Mouse (Mus musculus): ENCODE results near the gene D430042O09Rik. TPM values are rescaled to one million over a fixed set of nuclear protein-coding genes. Genes with fewer than 3 reads are reported as not detected.

The D430042O09Rik gene
- polyA plus RNA-seq, 1 experiment from 2014 or later: 10.9 TPM

DNA sequence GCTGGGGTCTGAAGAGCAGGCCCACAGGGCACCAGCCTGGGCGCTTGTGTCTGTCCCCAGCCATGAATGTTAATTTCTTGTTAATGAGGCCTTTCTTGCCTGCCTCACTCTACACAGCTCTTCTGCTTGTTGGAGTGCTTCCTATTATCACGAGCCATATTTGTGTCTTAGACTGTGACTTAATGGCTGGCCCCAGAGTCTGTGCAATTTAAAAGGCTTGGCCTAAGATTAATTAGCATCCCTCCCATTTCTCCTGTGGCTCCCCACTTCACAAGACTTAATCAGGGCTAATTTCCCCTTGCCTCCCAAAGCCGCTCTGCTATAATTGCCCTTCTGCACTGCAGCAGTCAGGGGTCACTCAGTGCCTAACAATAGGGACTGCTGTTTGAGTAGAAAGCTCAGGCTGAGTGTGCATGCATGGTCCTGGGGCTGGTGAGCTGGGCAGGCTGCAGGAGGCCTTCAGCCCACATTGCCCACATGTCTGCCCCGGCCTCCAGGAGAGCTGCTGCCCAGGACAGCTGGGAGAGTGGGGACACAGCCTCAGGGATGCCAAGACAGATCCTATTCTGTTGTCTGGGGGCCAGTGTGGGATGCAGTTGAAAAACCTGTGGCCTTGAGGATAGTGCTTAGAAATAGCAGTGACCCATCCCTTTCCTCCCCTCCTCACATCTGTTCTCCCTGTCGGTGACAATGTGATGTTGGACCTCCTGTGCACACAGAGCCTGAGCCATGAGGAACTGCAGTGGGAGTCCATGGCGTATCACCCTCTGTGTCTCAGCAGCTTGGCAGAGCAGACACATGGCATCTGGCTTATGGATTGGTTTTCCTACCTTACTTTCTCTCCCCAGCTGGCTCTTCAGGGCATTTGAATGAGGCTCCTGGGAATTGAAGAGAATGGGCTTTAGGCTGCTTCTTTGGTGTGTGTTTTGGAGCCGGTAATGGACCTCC, 55.5 kb downstream of the D430042O09Rik start:
- Histone ChIP-seq H3K27me3 (no peaks in the 10 kb centered on the region), H3K4me3 (replicated peaks) (no peak overlapping the region), H3K4me1 (peaks cover 10% of the 10 kb centered on the region; the same call in 1 of the 2 replicates), H3K4me2 (replicated peaks) (no peak overlapping the region), H3K27ac (replicated peaks) (no peak overlapping the region), H3K36me3 (peaks cover 3% of the 10 kb centered on the region; the same call in 1 of the 2 replicates), H3K9ac (no peak overlapping the region), H3K9me3 (replicated peaks) (no peaks in the 10 kb centered on the region)
- WGBS: 46% methylated on average over 7 of the region's 7 CpGs
- no peak; the same call in 1 of the 2 replicates for ATAC-seq (ENCODE audit: insufficient number of reproducible peaks, low FRiP score, low TSS enrichment, low read depth)

DNA sequence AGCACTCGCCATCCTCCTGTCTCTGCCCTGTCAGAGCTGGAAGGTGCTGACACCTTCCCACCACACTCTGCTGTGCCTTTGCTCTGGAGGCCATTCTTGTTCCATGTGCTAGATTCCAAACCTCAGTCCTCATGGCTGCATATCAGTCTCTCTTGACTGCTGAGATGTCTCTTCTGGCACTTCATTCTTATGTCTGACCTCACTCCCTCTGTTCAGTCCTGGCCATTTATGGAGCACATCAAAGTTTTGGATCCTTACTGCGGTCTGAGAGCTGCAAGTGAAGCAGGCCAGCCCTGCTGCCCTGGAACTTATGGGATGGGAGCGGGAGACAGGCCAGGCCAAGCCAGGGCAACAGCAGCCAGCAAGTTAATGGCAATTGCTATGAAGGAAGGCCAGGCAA, 56.7 kb downstream of the D430042O09Rik start:
- no peaks in the 10 kb centered on the region for H3K9me3 ChIP-seq (replicated peaks)
- WGBS: 95% methylated on average over 3 of the region's 3 CpGs
- H3K4me3 ChIP-seq (replicated peaks): no peak overlapping the region
- peaks cover 3% of the 10 kb centered on the region; the same call in 1 of the 2 replicates for H3K36me3 ChIP-seq
- no peak overlapping the region for H3K27ac ChIP-seq (replicated peaks)
- no peak overlapping the region for H3K4me2 ChIP-seq (replicated peaks)
- H3K4me1 ChIP-seq: peaks cover 10% of the 10 kb centered on the region; the same call in 1 of the 2 replicates
- H3K27me3 ChIP-seq: no peaks in the 10 kb centered on the region
- H3K9ac ChIP-seq: no peak overlapping the region
- ATAC-seq (ENCODE audit: insufficient number of reproducible peaks, low FRiP score, low TSS enrichment, low read depth): no peak

DNA sequence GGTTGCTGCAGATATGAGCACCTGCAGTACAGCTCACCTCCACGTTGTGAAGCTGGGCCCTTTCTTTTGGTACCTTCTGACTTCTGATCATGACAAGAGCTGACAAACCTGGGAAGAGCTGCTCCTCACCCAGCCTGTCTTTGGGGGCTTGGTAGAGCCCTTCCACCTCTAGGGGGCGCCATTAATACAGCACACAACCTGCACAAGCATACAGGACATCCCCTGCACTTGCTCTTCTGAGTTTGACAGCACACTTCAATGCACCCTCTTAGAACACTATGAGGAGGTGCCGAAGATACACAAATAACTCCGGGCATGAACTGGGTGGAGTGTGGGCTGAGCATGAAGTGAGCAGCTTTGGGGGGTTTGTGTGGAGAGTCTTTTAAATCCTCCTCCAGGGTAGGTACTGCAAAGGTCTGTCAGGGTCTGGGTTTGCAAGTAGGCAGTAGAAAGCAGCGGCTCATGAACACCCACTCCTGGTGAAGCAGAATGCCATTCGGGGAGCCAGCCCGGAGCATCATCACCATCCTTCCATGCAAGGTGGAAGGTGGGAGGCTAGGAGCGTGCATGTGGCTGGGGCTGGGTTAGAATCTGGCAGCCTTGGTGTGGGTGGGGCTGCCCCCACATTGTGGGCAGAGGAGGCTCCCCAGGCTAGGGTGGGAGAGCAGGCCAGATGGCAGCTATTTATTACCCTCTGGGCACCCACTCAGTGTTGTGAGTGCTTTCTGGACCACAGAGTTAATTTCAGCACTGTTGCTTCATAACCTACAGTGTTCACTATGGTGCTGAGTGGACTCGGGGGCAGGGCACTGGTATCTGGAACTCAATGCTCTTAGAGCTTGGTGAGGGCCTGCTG, 59.5 kb downstream of the D430042O09Rik start:
- Histone ChIP-seq H3K9me3 (replicated peaks) (no peaks in the 10 kb centered on the region), H3K27ac (replicated peaks) (no peak overlapping the region), H3K4me1 (peaks cover 10% of the 10 kb centered on the region; the same call in 1 of the 2 replicates), H3K27me3 (no peaks in the 10 kb centered on the region), H3K4me2 (replicated peaks) (no peak overlapping the region), H3K36me3 (0 out of 2 replicates have a peak, but pooled peaks cover 12% of the 10 kb centered on the region), H3K4me3 (replicated peaks) (no peak overlapping the region), H3K9ac (no peak overlapping the region)
- 58% methylated on average over 9 of the region's 9 CpGs for WGBS
- 0 out of 2 replicates have a peak, but pooled peaks have one; percentile 59 for ATAC-seq (ENCODE audit: insufficient number of reproducible peaks, low FRiP score, low TSS enrichment, low read depth)

DNA sequence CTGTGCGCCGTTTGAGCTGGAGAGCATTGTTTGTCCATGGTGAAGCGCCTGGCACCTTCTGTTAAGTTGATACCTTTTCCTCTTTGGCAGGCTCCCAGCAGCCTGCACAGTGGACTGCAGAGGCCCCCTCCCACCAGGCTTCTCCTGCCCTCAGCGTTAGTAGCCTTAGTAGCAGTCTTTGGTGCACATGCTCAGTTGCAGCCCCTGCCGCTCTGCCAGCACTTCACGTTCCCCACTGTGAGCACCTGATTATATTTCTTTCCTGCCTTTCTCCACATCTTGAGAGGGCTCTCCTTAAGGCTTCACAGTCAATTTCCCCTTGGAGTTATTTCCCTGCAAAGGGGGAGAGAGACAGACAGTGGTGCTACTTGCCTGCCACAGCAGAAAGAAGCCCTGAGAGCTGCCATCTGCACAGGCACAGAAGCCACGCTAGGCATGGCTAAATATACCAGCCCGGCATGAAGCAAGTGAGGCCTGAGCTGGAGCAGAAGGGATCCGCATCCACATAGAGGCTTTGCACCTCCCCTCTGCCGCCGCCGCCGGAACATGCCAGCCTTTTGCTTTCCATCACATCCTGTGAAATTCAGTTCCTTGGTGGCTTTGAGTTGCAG, 65.4 kb downstream of the D430042O09Rik start:
- H3K4me2 ChIP-seq (replicated peaks): no peak overlapping the region
- ATAC-seq (ENCODE audit: insufficient number of reproducible peaks, low FRiP score, low TSS enrichment, low read depth): no peak
- H3K4me3 ChIP-seq (replicated peaks): no peak overlapping the region
- no peak overlapping the region for H3K9ac ChIP-seq
- no peak overlapping the region for H3K27ac ChIP-seq (replicated peaks)
- no peaks in the 10 kb centered on the region for H3K9me3 ChIP-seq (replicated peaks)
- peaks cover 23% of the 10 kb centered on the region for H3K36me3 ChIP-seq
- H3K4me1 ChIP-seq: no peaks in the 10 kb centered on the region
- 81% methylated on average over 13 of the region's 13 CpGs for WGBS
- H3K27me3 ChIP-seq: no peaks in the 10 kb centered on the region

DNA sequence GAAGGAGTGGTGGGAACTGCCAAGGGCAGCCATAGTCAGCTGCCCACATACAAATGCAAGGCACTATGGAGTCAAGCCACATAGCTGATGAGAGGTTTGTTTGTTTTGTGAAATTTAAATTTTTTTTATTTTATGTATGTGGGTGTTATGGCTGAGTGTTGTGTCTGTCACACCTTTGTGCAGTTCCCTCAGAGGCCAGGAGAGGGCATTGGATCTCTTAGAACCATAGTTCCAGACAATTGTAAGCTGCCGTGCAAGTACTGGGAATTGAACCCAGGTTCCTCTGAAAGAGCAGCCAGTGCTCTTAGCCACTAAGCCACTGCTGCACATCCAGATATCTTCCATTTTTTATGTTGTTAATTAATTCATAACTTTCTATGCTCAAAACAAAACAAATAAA, 75.5 kb downstream of the D430042O09Rik start:
- Histone ChIP-seq H3K27ac (replicated peaks) (no peak overlapping the region), H3K4me1 (peaks cover 8% of the 10 kb centered on the region), H3K36me3 (no peaks in the 10 kb centered on the region), H3K4me3 (replicated peaks) (no peak overlapping the region), H3K4me2 (replicated peaks) (no peak overlapping the region), H3K9ac (no peak overlapping the region), H3K9me3 (replicated peaks) (no peaks in the 10 kb centered on the region), H3K27me3 (no peaks in the 10 kb centered on the region)
- WGBS: 75% methylated on average over 1 of the region's 1 CpGs
- no peak for ATAC-seq (ENCODE audit: insufficient number of reproducible peaks, low FRiP score, low TSS enrichment, low read depth)

DNA sequence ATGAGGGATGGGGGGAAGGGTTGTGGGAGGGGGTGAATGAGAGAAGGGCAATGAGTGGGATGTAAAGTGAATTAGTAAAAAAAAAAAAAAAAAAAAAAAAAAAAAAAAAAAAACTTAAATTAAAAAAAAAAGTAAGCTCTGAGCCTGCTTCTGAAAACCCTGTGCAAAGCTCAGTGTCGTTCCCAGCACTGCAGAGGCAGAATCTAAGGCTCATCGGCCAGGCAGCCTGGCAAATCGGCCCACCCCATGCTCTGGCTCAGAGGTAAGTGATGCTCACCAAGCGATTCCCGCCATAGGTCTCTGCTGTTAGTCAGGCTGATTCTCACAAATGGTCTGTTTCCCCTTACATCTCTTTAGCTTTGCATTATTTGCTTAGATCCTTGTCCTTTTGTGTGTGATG, 78.4 kb downstream of the D430042O09Rik start:
- Histone ChIP-seq H3K4me1 (peaks cover 8% of the 10 kb centered on the region), H3K4me3 (replicated peaks) (no peak overlapping the region), H3K27ac (replicated peaks) (peak overlapping the region; percentile 6; the same call in 1 of the 2 replicates), H3K27me3 (no peaks in the 10 kb centered on the region), H3K9me3 (replicated peaks) (no peaks in the 10 kb centered on the region), H3K9ac (no peak overlapping the region), H3K4me2 (replicated peaks) (no peak overlapping the region), H3K36me3 (no peaks in the 10 kb centered on the region)
- ATAC-seq (ENCODE audit: insufficient number of reproducible peaks, low FRiP score, low TSS enrichment, low read depth): no peak
- 78% methylated on average over 5 of the region's 5 CpGs for WGBS

DNA sequence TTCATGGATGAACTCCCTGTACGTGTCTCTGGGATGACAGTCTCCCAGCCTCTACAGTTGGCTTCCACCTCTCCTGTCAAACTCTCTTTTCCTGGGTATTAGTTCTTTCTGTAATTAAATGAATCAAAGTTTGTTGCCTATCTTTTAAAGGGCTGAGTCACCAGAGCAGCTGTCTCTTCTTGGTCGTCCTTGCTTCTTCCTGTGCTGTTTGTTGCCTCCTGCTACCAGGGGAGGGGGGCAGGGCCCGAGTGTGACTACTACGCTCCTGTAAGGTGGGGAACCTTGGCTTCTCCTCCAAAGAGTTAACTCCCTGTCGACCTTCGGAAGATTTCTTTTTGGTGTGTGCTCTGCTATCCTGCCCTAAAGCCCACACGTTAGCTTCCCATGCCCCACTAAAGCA, 79.4 kb downstream of the D430042O09Rik start:
- Histone ChIP-seq H3K4me3 (replicated peaks) (no peak overlapping the region), H3K4me1 (peaks cover 8% of the 10 kb centered on the region), H3K36me3 (no peaks in the 10 kb centered on the region), H3K4me2 (replicated peaks) (no peak overlapping the region), H3K9ac (no peak overlapping the region), H3K27ac (replicated peaks) (0 out of 2 replicates have a peak overlapping the region, but pooled peaks have one; percentile 35), H3K27me3 (no peaks in the 10 kb centered on the region), H3K9me3 (replicated peaks) (no peaks in the 10 kb centered on the region)
- 62% methylated on average over 7 of the region's 7 CpGs for whole genome bisulfite sequencing
- ATAC-seq (ENCODE audit: insufficient number of reproducible peaks, low FRiP score, low TSS enrichment, low read depth): no peak

DNA sequence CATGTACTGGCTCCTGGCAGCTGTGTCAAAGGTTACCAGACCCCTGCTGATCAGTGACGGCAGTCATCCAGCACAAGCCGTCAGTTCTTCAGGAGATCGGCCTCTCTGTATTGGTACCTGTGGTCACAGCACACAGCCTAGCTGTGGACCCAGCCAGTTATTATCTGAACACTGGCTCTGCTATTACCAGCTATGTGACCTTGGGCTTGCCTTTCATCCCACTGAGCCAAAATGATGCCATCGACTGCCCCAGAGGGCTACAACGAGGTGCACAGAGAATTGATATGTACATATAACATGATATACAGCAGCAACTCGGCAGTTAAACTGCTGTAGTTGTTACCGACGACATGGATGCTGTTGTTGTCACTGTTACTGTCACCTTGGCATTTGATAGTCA, 82.4 kb downstream of the D430042O09Rik start:
- H3K4me3 ChIP-seq (replicated peaks): no peak overlapping the region
- no peaks in the 10 kb centered on the region for H3K36me3 ChIP-seq
- 83% methylated on average over 8 of the region's 8 CpGs for WGBS
- no peak overlapping the region for H3K4me2 ChIP-seq (replicated peaks)
- peaks cover 8% of the 10 kb centered on the region for H3K4me1 ChIP-seq
- H3K9ac ChIP-seq: no peak overlapping the region
- no peaks in the 10 kb centered on the region for H3K27me3 ChIP-seq
- no peak for ATAC-seq (ENCODE audit: insufficient number of reproducible peaks, low FRiP score, low TSS enrichment, low read depth)
- no peak overlapping the region for H3K27ac ChIP-seq (replicated peaks)
- H3K9me3 ChIP-seq (replicated peaks): no peaks in the 10 kb centered on the region

DNA sequence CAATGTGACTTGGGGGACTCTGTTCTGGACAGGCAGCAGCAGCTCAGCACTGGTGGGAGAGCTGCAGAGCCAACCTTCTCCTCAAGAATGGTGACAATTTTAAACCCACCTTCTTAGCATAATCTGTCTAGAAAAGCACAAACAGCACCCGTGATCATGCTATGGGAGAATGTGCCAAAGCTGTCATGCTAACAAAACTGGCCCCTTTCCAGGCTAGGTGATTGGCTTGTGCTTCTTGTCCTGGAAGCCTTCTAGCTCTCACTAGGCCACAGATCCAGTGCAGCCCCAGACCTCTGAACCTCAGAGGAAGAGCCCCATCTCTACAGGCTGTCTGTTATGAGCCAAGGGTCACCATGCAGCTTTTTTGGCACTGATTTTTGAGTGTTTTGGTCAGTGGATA, 98.9 kb downstream of the D430042O09Rik start:
- Histone ChIP-seq H3K4me2 (replicated peaks) (no peak overlapping the region), H3K9ac (no peak overlapping the region), H3K4me1 (no peaks in the 10 kb centered on the region), H3K9me3 (replicated peaks) (no peaks in the 10 kb centered on the region), H3K36me3 (no peaks in the 10 kb centered on the region), H3K4me3 (replicated peaks) (no peak overlapping the region), H3K27ac (replicated peaks) (no peak overlapping the region), H3K27me3 (no peaks in the 10 kb centered on the region)
- no peak for ATAC-seq (ENCODE audit: insufficient number of reproducible peaks, low FRiP score, low TSS enrichment, low read depth)
- 62% methylated on average over 1 of the region's 1 CpGs for WGBS

DNA sequence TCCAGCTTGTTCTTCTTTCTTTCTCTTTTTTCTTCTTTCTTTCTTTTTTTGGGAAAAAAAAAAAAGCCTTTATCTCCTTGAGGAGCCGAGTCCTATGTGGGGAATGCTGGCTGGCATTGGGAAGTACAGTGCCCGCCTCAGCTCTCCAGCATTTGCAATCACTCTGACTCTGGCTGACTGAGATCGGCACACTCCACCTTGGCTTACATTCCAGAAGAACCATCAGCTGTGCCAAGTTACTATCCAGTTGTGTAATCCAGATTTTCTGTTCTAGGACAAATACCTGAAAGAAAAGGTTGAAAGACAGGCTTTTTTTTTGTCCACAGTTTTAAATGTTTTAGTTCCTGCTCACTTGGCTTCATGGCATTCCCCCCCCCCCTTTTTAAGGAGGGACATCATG, 100.5 kb downstream of the D430042O09Rik start:
- H3K36me3 ChIP-seq: no peaks in the 10 kb centered on the region
- ATAC-seq (ENCODE audit: insufficient number of reproducible peaks, low FRiP score, low TSS enrichment, low read depth): no peak
- no peaks in the 10 kb centered on the region for H3K4me1 ChIP-seq
- H3K9ac ChIP-seq: no peak overlapping the region
- H3K4me3 ChIP-seq (replicated peaks): no peak overlapping the region
- no peak overlapping the region for H3K27ac ChIP-seq (replicated peaks)
- no peak overlapping the region for H3K4me2 ChIP-seq (replicated peaks)
- H3K9me3 ChIP-seq (replicated peaks): no peaks in the 10 kb centered on the region
- H3K27me3 ChIP-seq: no peaks in the 10 kb centered on the region
- WGBS: 90% methylated on average over 3 of the region's 3 CpGs

DNA sequence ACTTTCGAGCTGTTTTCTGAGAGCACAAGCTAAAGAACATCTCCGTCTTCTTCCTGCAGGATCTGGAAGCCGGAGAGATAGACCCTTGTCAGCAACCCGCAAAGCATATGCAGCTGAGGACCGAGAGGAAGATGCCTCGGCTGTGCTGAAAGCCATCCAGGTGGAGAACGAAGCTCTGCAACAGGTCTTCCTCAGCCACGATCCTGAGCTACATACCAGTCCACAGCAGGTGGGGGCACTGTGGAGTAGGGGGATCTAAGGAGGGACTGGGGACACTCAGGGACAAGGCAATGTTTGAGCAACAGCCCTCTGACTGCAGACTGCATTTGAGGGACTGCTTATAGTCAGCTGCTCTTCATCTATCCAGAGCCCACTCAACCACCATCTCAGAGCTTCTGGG, 105.0 kb downstream of the D430042O09Rik start:
- Histone ChIP-seq H3K27me3 (no peaks in the 10 kb centered on the region), H3K4me1 (no peaks in the 10 kb centered on the region), H3K36me3 (peaks cover 18% of the 10 kb centered on the region; the same call in 1 of the 2 replicates), H3K4me2 (replicated peaks) (no peak overlapping the region), H3K27ac (replicated peaks) (no peak overlapping the region), H3K4me3 (replicated peaks) (no peak overlapping the region), H3K9me3 (replicated peaks) (no peaks in the 10 kb centered on the region), H3K9ac (no peak overlapping the region)
- 88% methylated on average over 8 of the region's 8 CpGs for WGBS
- no peak for ATAC-seq (ENCODE audit: insufficient number of reproducible peaks, low FRiP score, low TSS enrichment, low read depth)
